18 mouse cellular contexts compared by ENCODE assay signal in the genomic region with DNA sequence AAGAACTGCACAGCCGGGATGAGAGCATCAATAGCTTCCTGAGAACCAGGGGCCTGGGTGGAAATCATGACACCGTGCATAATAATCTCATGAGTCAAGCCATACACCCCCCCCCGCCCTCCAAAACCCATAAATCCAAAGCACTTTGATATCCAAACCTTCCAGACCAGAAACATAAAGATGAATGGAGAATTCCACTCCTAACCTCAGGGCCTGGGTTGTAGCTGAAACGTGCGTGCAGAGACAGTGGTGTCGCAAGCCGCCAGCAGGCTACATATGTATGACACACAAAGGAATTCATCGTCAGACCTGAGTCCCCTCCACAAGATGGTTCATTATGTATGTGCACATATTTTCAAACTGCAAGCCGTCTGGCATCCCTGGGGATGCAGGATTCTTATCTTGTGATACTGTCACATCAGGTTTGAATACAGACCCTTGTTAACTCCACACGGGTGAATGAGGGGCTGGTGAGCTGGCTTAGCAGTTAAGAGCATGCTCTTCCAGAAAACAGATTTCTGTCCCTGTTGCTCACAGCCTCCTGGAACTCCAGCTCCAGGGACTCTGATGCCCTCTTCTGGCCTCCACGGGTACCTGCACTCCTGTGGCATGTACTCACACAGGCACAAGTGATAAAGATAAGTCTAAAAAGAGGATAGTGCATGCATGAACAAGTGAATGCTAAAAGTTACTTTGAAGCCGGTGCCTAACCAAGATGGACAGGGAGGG. TPM values are rescaled to one million over a fixed set of nuclear protein-coding genes. Genes with fewer than 3 reads are reported as not detected.
DNase-seq lines count a peak whose midpoint lies in the region; ATAC-seq and TF ChIP-seq lines count a peak whose summit lies in the region.
"Had no signal": no experiment of that assay in that cellular context is flagged by ENCODE, and none has a peak within 500 bp of the region (broad histone marks: within the 10 kb centered on the region; RNA-seq: fewer than 3 reads in every experiment).

No protein-coding gene starts in this region.

- no peaks in the 10 kb centered on the region for H3K9me3 ChIP-seq in forebrain, postnatal 0 days (ENCODE audit: low read length)
- H3K9me3 ChIP-seq in forebrain, embryonic 10.5 days, result no peaks in the 10 kb centered on the region
- H3K9me3 ChIP-seq in liver, embryonic 12.5 days (replicated peaks), result no peaks in the 10 kb centered on the region
- H3K9me3 ChIP-seq in neural tube, embryonic 15.5 days (replicated peaks), result no peaks in the 10 kb centered on the region
- H3K9me3 ChIP-seq: embryonic facial prominence, embryonic 12.5 days; heart, embryonic 13.5 days; limb, embryonic 13.5 days had no signal

- no peak overlapping the region for H3K9ac ChIP-seq in forebrain, postnatal 0 days
- no peak overlapping the region for H3K9ac ChIP-seq in liver, adult 2 months (ENCODE audit: low read depth, low read length)
- H3K9ac ChIP-seq in liver, embryonic 12.5 days, result no peak overlapping the region
- no peak overlapping the region for H3K9ac ChIP-seq in neural tube, embryonic 15.5 days (replicated peaks)
- H3K9ac ChIP-seq: embryonic facial prominence, embryonic 12.5 days; heart, embryonic 13.5 days; limb, embryonic 13.5 days had no signal

- H3K36me3 ChIP-seq in forebrain, postnatal 0 days (ENCODE audit: insufficient read depth), result no peaks in the 10 kb centered on the region
- H3K36me3 ChIP-seq in forebrain, embryonic 10.5 days (replicated peaks), result no peaks in the 10 kb centered on the region
- H3K36me3 ChIP-seq in liver, adult 2 months (ENCODE audit: control insufficient read depth, insufficient read depth, low read length), result no peaks in the 10 kb centered on the region
- no peaks in the 10 kb centered on the region for H3K36me3 ChIP-seq in liver, embryonic 12.5 days
- H3K36me3 ChIP-seq in neural tube, embryonic 15.5 days, result no peaks in the 10 kb centered on the region
- H3K36me3 ChIP-seq: embryonic facial prominence, embryonic 12.5 days; heart, embryonic 13.5 days; limb, embryonic 13.5 days had no signal

- in situ Hi-C loops in Patski (cut with MboI; ENCODE audit: low pct_unique_long_range_greater_than_20kb), result no loop called here

- no peaks in the 10 kb centered on the region for H3K27me3 ChIP-seq in forebrain, postnatal 0 days (ENCODE audit: insufficient read depth, low read length)
- no peaks in the 10 kb centered on the region for H3K27me3 ChIP-seq in forebrain, embryonic 10.5 days (ENCODE audit: poor library complexity, severe bottlenecking)
- H3K27me3 ChIP-seq in liver, adult 2 months (ENCODE audit: control insufficient read depth, insufficient read depth, low read length), result no peaks in the 10 kb centered on the region
- H3K27me3 ChIP-seq in liver, embryonic 12.5 days (replicated peaks), result no peaks in the 10 kb centered on the region
- no peaks in the 10 kb centered on the region for H3K27me3 ChIP-seq in Patski
- H3K27me3 ChIP-seq in neural tube, embryonic 15.5 days (replicated peaks), result no peaks in the 10 kb centered on the region
- H3K27me3 ChIP-seq: embryonic facial prominence, embryonic 12.5 days; heart, embryonic 13.5 days; limb, embryonic 13.5 days had no signal

- WGBS in forebrain, postnatal 0 days, result 86% methylated on average over 12 of the region's 12 CpGs
- WGBS in forebrain, embryonic 10.5 days, result 90% methylated on average over 12 of the region's 12 CpGs
- 93% methylated on average over 12 of the region's 12 CpGs for WGBS in liver, adult 2 months
- WGBS in liver, embryonic 12.5 days (ENCODE audit: insufficient replicate concordance), result 76% methylated on average over 12 of the region's 12 CpGs
- WGBS in neural tube, embryonic 15.5 days, result 77% methylated on average over 12 of the region's 12 CpGs

- no peak overlapping the region for H3K4me2 ChIP-seq in forebrain, postnatal 0 days (ENCODE audit: low read depth)
- H3K4me2 ChIP-seq in liver, embryonic 12.5 days, result no peak overlapping the region
- H3K4me2 ChIP-seq in neural tube, embryonic 15.5 days, result no peak overlapping the region
- H3K4me2 ChIP-seq: embryonic facial prominence, embryonic 12.5 days; heart, embryonic 13.5 days; limb, embryonic 13.5 days had no signal

- TF ChIP-seq CTCF in forebrain, postnatal 0 days (IDR thresholded peaks at IDR 0.05; ENCODE audit: low read depth), result peak; percentile 28; the same call in 1 of the 2 replicates
- TF ChIP-seq CTCF in liver, adult 2 months (IDR thresholded peaks at IDR 0.05; ENCODE audit: low read depth, low read length), result peak; percentile 77
- TF ChIP-seq CTCF in Patski (IDR thresholded peaks at IDR 0.05), result no peak

- no peak overlapping the region for H3K4me3 ChIP-seq in forebrain, postnatal 0 days (ENCODE audit: low read depth, low read length)
- H3K4me3 ChIP-seq in forebrain, embryonic 10.5 days, result no peak overlapping the region
- H3K4me3 ChIP-seq in liver, adult 2 months (ENCODE audit: insufficient read depth, low read depth, low read length), result no peak overlapping the region
- no peak overlapping the region for H3K4me3 ChIP-seq in liver, embryonic 12.5 days
- no peak overlapping the region for H3K4me3 ChIP-seq in neural tube, embryonic 15.5 days (replicated peaks)
- H3K4me3 ChIP-seq: embryonic facial prominence, embryonic 12.5 days; heart, embryonic 13.5 days; limb, embryonic 13.5 days had no signal

- H3K79me2 ChIP-seq in liver, adult 2 months (ENCODE audit: control insufficient read depth, insufficient read depth, low read length), result peaks cover under 1% of the 10 kb centered on the region; the same call in 1 of the 2 replicates

- POLR2A ChIA-PET in Patski (lab: Charles Lee), result interaction anchor here (1.1 kb wide), 1 partner anchor 10 kb away, joined by 3 read pairs; no protein-coding TSS in a partner anchor

- CTCF ChIA-PET in Patski (lab: Charles Lee), result interaction anchor here (0.9 to 1.5 kb wide), 3 partner anchors 14 to 52 kb away, joined by 3 to 5 read pairs (median 4); no protein-coding TSS in a partner anchor

- TF ChIP-seq POLR2A in liver, adult 2 months (IDR thresholded peaks at IDR 0.05; ENCODE audit: extremely low read depth, insufficient read depth, low read length), result no peak

- no peak for ATAC-seq in forebrain, postnatal 0 days
- ATAC-seq in liver, embryonic 12.5 days, result no peak
- ATAC-seq in Patski, result peak; percentile 44
- ATAC-seq in neural tube, embryonic 15.5 days (ENCODE audit: low FRiP score), result no peak
- ATAC-seq in cerebellum, adult (ENCODE audit: insufficient number of reproducible peaks, low FRiP score, low TSS enrichment), result no peak
- ATAC-seq: inflammation-experienced regulatory T-cells, adult 6 months had no signal

- no peak for DNase-seq in forebrain, postnatal 0 days
- DNase-seq in forebrain, embryonic 10.5 days (ENCODE audit: extremely low spot score, low spot score), result no peak
- DNase-seq in liver, adult 2 months (ENCODE audit: extremely low read depth, low read depth, low spot score), result no peak
- DNase-seq in 3T3-L1 (ENCODE audit: low read depth, low spot score), result peak; percentile 84
- DNase-seq in Patski (ENCODE audit: low read depth, low spot score), result peak; percentile 38
- DNase-seq: cerebellum, adult 11-12 months; cerebellum, postnatal 36 days; spleen, adult 18-20 months had no signal

- no peak overlapping the region for H3K27ac ChIP-seq in forebrain, postnatal 0 days (ENCODE audit: low read depth, low read length)
- H3K27ac ChIP-seq in forebrain, embryonic 10.5 days, result no peak overlapping the region
- no peak overlapping the region for H3K27ac ChIP-seq in liver, adult 2 months (replicated peaks; ENCODE audit: insufficient read depth, low read depth, low read length)
- no peak overlapping the region for H3K27ac ChIP-seq in liver, embryonic 12.5 days
- no peak overlapping the region for H3K27ac ChIP-seq in neural tube, embryonic 15.5 days (replicated peaks)
- H3K27ac ChIP-seq: embryonic facial prominence, embryonic 12.5 days; heart, embryonic 13.5 days; limb, embryonic 13.5 days had no signal

- H3K4me1 ChIP-seq in forebrain, postnatal 0 days (ENCODE audit: insufficient read depth), result no peaks in the 10 kb centered on the region
- no peaks in the 10 kb centered on the region for H3K4me1 ChIP-seq in forebrain, embryonic 10.5 days
- H3K4me1 ChIP-seq in liver, adult 2 months (ENCODE audit: control insufficient read depth, insufficient read depth, low read length), result peaks cover 24% of the 10 kb centered on the region
- H3K4me1 ChIP-seq in liver, embryonic 12.5 days, result peaks cover 7% of the 10 kb centered on the region; the same call in 1 of the 2 replicates
- no peaks in the 10 kb centered on the region for H3K4me1 ChIP-seq in neural tube, embryonic 15.5 days
- H3K4me1 ChIP-seq: embryonic facial prominence, embryonic 12.5 days; limb, embryonic 13.5 days had no signal

RNA-seq across cellular contexts. Expression of a gene that starts 24.5 kb away (rescaled TPM):
- 27.0 and 29.0 TPM in 2 replicates for total RNA-seq in forebrain, postnatal 0 days (2014; rRNA removed)
- polyA plus RNA-seq in forebrain, postnatal 0 days (2015; fragmentation: Nextera tagmentation; extraction: Ambion mirVana), result 4.9 and 8.8 TPM in 2 replicates
- 0.67 and 0.86 TPM in 2 replicates for polyA plus RNA-seq in forebrain, embryonic 10.5 days (2016; fragmentation: Nextera tagmentation; extraction: Ambion mirVana)
- total RNA-seq in liver, adult 2 months (2014; rRNA removed), result 4.1 and 6.4 TPM in 2 replicates
- polyA plus RNA-seq in liver, adult 2 months (2012; rRNA removed), result 4.5 and 6.6 TPM in 2 replicates
- 0.31 and 0.48 TPM in 2 replicates for polyA plus RNA-seq in liver, embryonic 12.5 days (2016; fragmentation: Nextera tagmentation; extraction: Ambion mirVana)
- polyA plus RNA-seq in Patski (2021), result 7.4 TPM
- polyA plus RNA-seq in neural tube, embryonic 15.5 days (2015; fragmentation: Nextera tagmentation; extraction: Ambion mirVana), result 8.8 and 9.8 TPM in 2 replicates
- total RNA-seq: hematopoietic stem cell, adult 5-6 weeks; megakaryocyte-erythroid progenitor cell, adult 5-6 weeks; monocyte, adult 5-6 weeks had no signal
- polyA plus RNA-seq: inflammation-experienced regulatory T-cells, adult 6 months had no signal

Comparison
In these comparisons a context has a peak if more than half of its experiments do, and no peak if none do; other contexts are left out.
1. DNase-seq: peak in 3T3-L1 (single experiment) and Patski (single experiment); none in forebrain, postnatal 0 days (single experiment), forebrain, embryonic 10.5 days (single experiment) and liver, adult 2 months (single experiment).